Mouse (Mus musculus) erythroblast, embryonic 14.5 days (primary cell): ENCODE data around the gene Myl7.

ENCODE experiments used
- GATA1 ChIP-seq: IDR thresholded peaks from 2 replicates; pipeline ENCODE4 v1.6.1; 2012; ENCODE audit warnings: low read length, inconsistent platforms, mixed read lengths
- TAL1 ChIP-seq: IDR thresholded peaks from 3 replicates; pipeline ENCODE4 v1.6.1; 2012; ENCODE audit warnings: low read length, inconsistent platforms, mixed read lengths

DNA sequence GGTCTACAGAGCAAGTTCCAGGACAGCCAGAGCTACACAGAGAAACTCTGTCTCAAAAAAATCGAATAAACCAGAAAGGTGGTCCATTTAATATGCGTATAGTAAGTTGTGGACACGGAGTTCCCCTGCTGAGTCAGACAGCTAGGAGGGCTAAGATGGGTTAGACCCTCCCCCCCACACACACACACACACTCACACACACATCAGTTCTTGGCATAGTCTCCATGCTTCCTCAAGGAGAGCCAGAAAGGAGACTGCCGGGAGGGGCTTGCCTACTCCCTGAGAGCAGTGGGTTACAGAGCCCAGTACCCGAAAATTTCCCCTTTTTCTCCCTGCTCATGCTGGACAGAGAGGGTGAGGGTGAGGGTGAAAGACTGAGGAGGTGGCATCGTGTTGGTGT is 37.9 kb downstream of the Myl7 start:
- TF ChIP-seq TAL1: no peak
- TF ChIP-seq GATA1: no peak
